Mouse (Mus musculus) MEL (cell line): ENCODE data around the gene Rabl6. TPM values are rescaled to one million over a fixed set of nuclear protein-coding genes. Genes with fewer than 3 reads are reported as not detected.

Source experiments
- DNase-seq: peaks from one replicate; pipeline ENCODE4 v3.0.0; 2011; ENCODE audit warnings: low read depth, low spot score
- H3K27ac ChIP-seq: 2 replicates; pipeline ENCODE4 v1.5.1; 2012; ENCODE audit warnings: low read depth, mild to moderate bottlenecking, control low read depth, low read length, moderate library complexity; ENCODE audit not compliant: control insufficient read depth
- H3K27me3 ChIP-seq, 2 experiments: fragments of 150-350 bp in 1 of 2; sonication (generic) in 1 of 2; 2 replicates each; pipeline ENCODE4 v1.6.1; 2012; ENCODE audit warnings: low read length in 2 of 2, mild to moderate bottlenecking in 2 of 2, improper control_type of control experiment in 1 of 2, moderate library complexity in 1 of 2; ENCODE audit not compliant: insufficient read depth in 2 of 2, control insufficient read depth in 1 of 2
- H3K36me3 ChIP-seq, 2 experiments: 2 replicates each; pipeline ENCODE4 v1.6.1; 2012 to 2014; ENCODE audit warnings: low read length in 2 of 2, improper control_type of control experiment in 1 of 2, inconsistent platforms in 1 of 2, mild to moderate bottlenecking in 1 of 2; ENCODE audit not compliant: insufficient read depth in 2 of 2, control insufficient read depth in 1 of 2
- H3K4me1 ChIP-seq, 2 experiments: fragments of 150-350 bp in 1 of 2; sonication (generic) in 1 of 2; 2 replicates each; pipeline ENCODE4 v1.6.1; 2012; ENCODE audit warnings: low read length in 2 of 2, improper control_type of control experiment in 1 of 2, mild to moderate bottlenecking in 1 of 2; ENCODE audit not compliant: insufficient read depth in 2 of 2, control insufficient read depth in 1 of 2
- H3K4me3 ChIP-seq, 2 experiments: fragments of 150-350 bp in 1 of 2; sonication (generic) in 1 of 2; 2 replicates each; pipeline ENCODE4 v1.5.1; 2012; ENCODE audit warnings: low read depth in 2 of 2, low read length in 2 of 2, mild to moderate bottlenecking in 2 of 2, moderate library complexity in 2 of 2, control low read depth in 1 of 2, improper control_type of control experiment in 1 of 2; ENCODE audit not compliant: control insufficient read depth in 1 of 2, insufficient read depth in 1 of 2
- H3K79me2 ChIP-seq: 2 replicates; pipeline ENCODE4 v1.6.1; 2012; ENCODE audit warnings: mild to moderate bottlenecking, low read length, moderate library complexity; ENCODE audit not compliant: control insufficient read depth, poor library complexity, insufficient read depth
- H3K9ac ChIP-seq: 2 replicates; pipeline ENCODE4 v1.6.1; 2012; ENCODE audit warnings: low read depth, mild to moderate bottlenecking, control low read depth, low read length, moderate library complexity; ENCODE audit not compliant: control insufficient read depth, poor library complexity, severe bottlenecking
- H3K9me3 ChIP-seq: fragments of 150-350 bp; sonication (generic); replicated peaks from 2 replicates; pipeline ENCODE4 v1.6.1; 2012; ENCODE audit warnings: mild to moderate bottlenecking, low read length, improper control_type of control experiment, moderate library complexity; ENCODE audit not compliant: insufficient read depth
- BHLHE40 ChIP-seq: IDR thresholded peaks from 2 replicates; pipeline ENCODE4 v1.6.1; 2012; ENCODE audit warnings: low read depth, mild to moderate bottlenecking, inconsistent platforms, low read length, improper control_type of control experiment, borderline replicate concordance
- CHD1 ChIP-seq: IDR thresholded peaks from 2 replicates; pipeline ENCODE4 v1.6.1; 2012; ENCODE audit warnings: low read depth, mild to moderate bottlenecking, inconsistent platforms, low read length, improper control_type of control experiment
- CHD2 ChIP-seq: IDR thresholded peaks from 2 replicates; pipeline ENCODE4 v1.6.1; 2011; ENCODE audit warnings: low read length, improper control_type of control experiment
- CTCF ChIP-seq, 3 experiments: IDR thresholded peaks in 2 of 3; conservative IDR thresholded peaks in 1 of 3; 2 replicates each; pipeline ENCODE4 v1.5.1; 2011 to 2012; ENCODE audit warnings: low read length in 3 of 3, low read depth in 2 of 3, mild to moderate bottlenecking in 2 of 3, improper control_type of control experiment in 1 of 3, inconsistent platforms in 1 of 3, mixed read lengths in 1 of 3, moderate library complexity in 1 of 3; ENCODE audit not compliant: control insufficient read depth in 1 of 3, insufficient read depth in 1 of 3, poor library complexity in 1 of 3, severe bottlenecking in 1 of 3
- E2F4 ChIP-seq: IDR thresholded peaks from 2 replicates; pipeline ENCODE4 v1.6.1; 2011; ENCODE audit warnings: low read depth, low read length, improper control_type of control experiment, borderline replicate concordance
- ELF1 ChIP-seq: IDR thresholded peaks from 2 replicates; pipeline ENCODE4 v1.6.1; 2014; ENCODE audit warnings: low read depth, mild to moderate bottlenecking, inconsistent platforms, low read length, improper control_type of control experiment, moderate library complexity
- EP300 ChIP-seq, 2 experiments: IDR thresholded peaks; 2 replicates each; pipeline ENCODE4 v1.6.1; 2011; ENCODE audit warnings: improper control_type of control experiment in 2 of 2, low read length in 2 of 2, low read depth in 1 of 2, mild to moderate bottlenecking in 1 of 2
- ETS1 ChIP-seq: IDR thresholded peaks from 2 replicates; pipeline ENCODE4 v1.6.1; 2012; ENCODE audit warnings: low read depth, mild to moderate bottlenecking, inconsistent platforms, low read length, improper control_type of control experiment, moderate library complexity
- GABPA ChIP-seq: IDR thresholded peaks from 2 replicates; pipeline ENCODE4 v1.6.1; 2012; ENCODE audit warnings: low read depth, mild to moderate bottlenecking, inconsistent platforms, low read length, improper control_type of control experiment, moderate library complexity
- GATA1 ChIP-seq: IDR thresholded peaks from 2 replicates; pipeline ENCODE4 v1.6.1; 2011; ENCODE audit warnings: low read depth, low read length, improper control_type of control experiment
- JUND ChIP-seq: IDR thresholded peaks from 2 replicates; pipeline ENCODE4 v1.6.1; 2011; ENCODE audit warnings: low read depth, mild to moderate bottlenecking, improper control_type of control experiment, low read length
- MAZ ChIP-seq: IDR thresholded peaks from 2 replicates; pipeline ENCODE4 v1.6.1; 2012; ENCODE audit warnings: low read depth, mild to moderate bottlenecking, inconsistent platforms, low read length, improper control_type of control experiment
- MEF2A ChIP-seq: IDR thresholded peaks from 2 replicates; pipeline ENCODE4 v1.6.1; 2014; ENCODE audit warnings: low read depth, mild to moderate bottlenecking, inconsistent platforms, low read length, improper control_type of control experiment; ENCODE audit not compliant: poor library complexity, insufficient replicate concordance, severe bottlenecking; ENCODE audit errors: extremely low read depth
- MXI1 ChIP-seq: IDR thresholded peaks from 2 replicates; pipeline ENCODE4 v1.6.1; 2011; ENCODE audit warnings: mild to moderate bottlenecking, low read depth, low read length, improper control_type of control experiment
- MYB ChIP-seq: IDR thresholded peaks from 2 replicates; pipeline ENCODE4 v1.6.1; 2011; ENCODE audit warnings: mild to moderate bottlenecking, low read depth, low read length, improper control_type of control experiment
- MYC ChIP-seq: IDR thresholded peaks from 2 replicates; pipeline ENCODE4 v1.6.1; 2011; ENCODE audit warnings: low read depth, mild to moderate bottlenecking, low read length, improper control_type of control experiment, moderate library complexity
- NELFE ChIP-seq: IDR thresholded peaks from 2 replicates; pipeline ENCODE4 v1.6.1; 2011; ENCODE audit warnings: low read depth, low read length, improper control_type of control experiment
- NRF1 ChIP-seq: IDR thresholded peaks from 2 replicates; pipeline ENCODE4 v1.6.1; 2014; ENCODE audit warnings: low read depth, mild to moderate bottlenecking, inconsistent platforms, low read length, improper control_type of control experiment, moderate library complexity; ENCODE audit not compliant: poor library complexity, insufficient read depth, severe bottlenecking
- POLR2AphosphoS2 ChIP-seq: IDR thresholded peaks from 2 replicates; pipeline ENCODE4 v1.6.1; 2011; ENCODE audit warnings: low read length, improper control_type of control experiment
- POLR2AphosphoS5 ChIP-seq: IDR thresholded peaks from 2 replicates; pipeline ENCODE4 v1.6.1; 2012; ENCODE audit warnings: low read depth, borderline replicate concordance, mild to moderate bottlenecking, inconsistent platforms, low read length, moderate library complexity, mixed read lengths
- RCOR1 ChIP-seq: IDR thresholded peaks from 2 replicates; pipeline ENCODE4 v1.6.1; 2012; ENCODE audit warnings: low read depth, mild to moderate bottlenecking, inconsistent platforms, low read length, improper control_type of control experiment
- TBP ChIP-seq: IDR thresholded peaks from 2 replicates; pipeline ENCODE4 v1.8.0; 2011; ENCODE audit warnings: low read depth, low read length, improper control_type of control experiment
- TCF12 ChIP-seq: IDR thresholded peaks from 2 replicates; pipeline ENCODE4 v1.6.1; 2014; ENCODE audit warnings: low read depth, mild to moderate bottlenecking, inconsistent platforms, low read length, improper control_type of control experiment, moderate library complexity
- UBTF ChIP-seq: IDR thresholded peaks from 2 replicates; pipeline ENCODE4 v1.6.1; 2012; ENCODE audit warnings: low read depth, mild to moderate bottlenecking, inconsistent platforms, low read length, improper control_type of control experiment, moderate library complexity, borderline replicate concordance; ENCODE audit not compliant: insufficient read depth
- USF1 ChIP-seq: IDR thresholded peaks from 2 replicates; pipeline ENCODE4 v1.6.1; 2014; ENCODE audit warnings: low read depth, mild to moderate bottlenecking, inconsistent platforms, low read length, improper control_type of control experiment, moderate library complexity
- ZC3H11A ChIP-seq: IDR thresholded peaks from 2 replicates; pipeline ENCODE4 v1.6.1; 2012; ENCODE audit warnings: low read depth, mild to moderate bottlenecking, inconsistent platforms, low read length, improper control_type of control experiment
- ZNF384 ChIP-seq: IDR thresholded peaks from 2 replicates; pipeline ENCODE4 v1.6.1; 2012; ENCODE audit warnings: low read depth, mild to moderate bottlenecking, inconsistent platforms, low read length, improper control_type of control experiment
- polyA plus RNA-seq, 2 experiments: library from polyadenylated mRNA; stranded (reverse) in 1 of 2; unstranded in 1 of 2; fragments of >175 nt in 1 of 2; fragments of >200 nt in 1 of 2; gene quantifications; 2 replicates each; pipeline versions ENCODE4 v1.2.1 to v1.2.4; 2012; ENCODE audit warnings: low replicate concordance in 2 of 2, low read depth in 1 of 2; ENCODE audit not compliant: insufficient read length in 2 of 2, insufficient read depth in 1 of 2, missing spikeins in 1 of 2
- total RNA-seq: library from RNA; depleted of rRNA; stranded (reverse); fragments of 300-350 nt; gene quantifications from 2 replicates; pipeline ENCODE4 v1.2.3, GENCODE M21; 2012

Rabl6 gene
- total and polyA plus RNA-seq, 3 experiments, result 76.9 to 104 (median 84.7) TPM

- TF ChIP-seq MYB (no peak), CTCF (IDR thresholded peaks at IDR 0.05 in 2 of 3, conservative IDR thresholded peaks at IDR 0.05 in 1 of 3; ENCODE audit: control insufficient read depth in 1 of 3, insufficient read depth in 1 of 3, low read depth in 2 of 3, low read length in 3 of 3, poor library complexity in 1 of 3, severe bottlenecking in 1 of 3) (peak; percentile 76 to 93 (median 83)), ZNF384 (no peak), UBTF (no peak), CHD2 (no peak), RCOR1 (no peak), USF1 (no peak), EP300 (IDR thresholded peaks at IDR 0.05; ENCODE audit: low read depth in 1 of 2, low read length in 2 of 2) (no peak), MYC (no peak), POLR2AphosphoS5 (no peak), GABPA (no peak), ZC3H11A (no peak), ETS1 (no peak), POLR2AphosphoS2 (no peak), TCF12 (no peak), NRF1 (no peak), TBP (no peak), E2F4 (no peak), ELF1 (no peak), NELFE (no peak), CHD1 (no peak), BHLHE40 (no peak), MAZ (no peak)
Observed at GRCm38 (mm10) chr2:25581294-25581864, 26.9 kb downstream of the Rabl6 start, which contains the start of gene Ajm1 (continued).

DNA sequence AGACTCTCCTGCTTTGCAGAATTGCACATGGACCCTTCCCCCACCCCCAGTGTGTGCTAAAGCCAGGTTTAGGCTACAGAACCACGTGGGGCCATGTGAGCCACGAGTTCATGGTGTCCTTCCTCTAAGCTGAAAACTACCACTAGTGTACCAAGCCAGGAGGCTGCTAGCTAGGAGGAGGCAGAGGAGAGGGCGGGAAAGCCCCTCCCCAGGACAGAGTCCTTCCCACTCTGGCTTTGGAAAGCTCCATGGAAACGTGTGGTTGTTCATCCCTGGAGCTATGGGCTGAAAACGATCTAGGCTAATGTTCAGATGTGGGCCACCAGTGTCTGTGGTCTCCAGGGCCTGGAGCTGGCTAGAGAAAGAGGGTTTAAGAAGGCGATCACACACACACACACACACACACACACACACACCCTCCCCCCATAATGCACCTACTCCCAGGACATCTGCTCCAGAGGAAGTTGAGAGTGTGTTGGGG lies 27.7 kb downstream of the Rabl6 start:
- no peak overlapping the region for H3K9ac ChIP-seq
- no peaks in the 10 kb centered on the region for H3K9me3 ChIP-seq
- DNase-seq, result no peak
- H3K27me3 ChIP-seq, result no peaks in the 10 kb centered on the region
- H3K36me3 ChIP-seq, result peaks cover 3 to 7% of the 10 kb centered on the region in 2 experiments
- no peak overlapping the region; a peak in 1 of 4 replicates for H3K4me3 ChIP-seq
- no peak for TF ChIP-seq CTCF (IDR thresholded peaks at IDR 0.05 in 2 of 3, conservative IDR thresholded peaks at IDR 0.05 in 1 of 3; ENCODE audit: control insufficient read depth in 1 of 3, insufficient read depth in 1 of 3, low read depth in 2 of 3, low read length in 3 of 3, poor library complexity in 1 of 3, severe bottlenecking in 1 of 3)
- TF ChIP-seq MXI1, result no peak
- TF ChIP-seq MEF2A, result no peak
- no peak for TF ChIP-seq GATA1
- no peak for TF ChIP-seq EP300 (IDR thresholded peaks at IDR 0.05; ENCODE audit: low read depth in 1 of 2, low read length in 2 of 2)
- TF ChIP-seq BHLHE40, result no peak
- TF ChIP-seq JUND, result no peak
- TF ChIP-seq, all 39 proteins: peak for 0
- H3K4me1 ChIP-seq, result peaks cover 0 to 17% of the 10 kb centered on the region in 2 experiments; a peak in 2 of 4 replicates
- no peak overlapping the region for H3K27ac ChIP-seq
- no peaks in the 10 kb centered on the region; the same call in 1 of the 2 replicates for H3K79me2 ChIP-seq
